Comparison of ENCODE assay signal across 29 mouse cellular contexts in genomic region chr7:67588743-67589142, GRCm38 (mm10). TPM values are rescaled to one million over a fixed set of nuclear protein-coding genes. Genes with fewer than 3 reads are reported as not detected.
A peak's percentile ranks its signal among the peaks of the same experiment; 100 is the strongest.
DNase-seq lines count a peak whose midpoint lies in the region; ATAC-seq and TF ChIP-seq lines count a peak whose summit lies in the region.
"Had no signal": no experiment of that assay in that cellular context is flagged by ENCODE, and none has a peak within 500 bp of the region (broad histone marks: within the 10 kb centered on the region; RNA-seq: fewer than 3 reads in every experiment).

No protein-coding gene starts in this region.

- H3K9ac ChIP-seq in midbrain, embryonic 13.5 days (replicated peaks) = no peak overlapping the region
- H3K9ac ChIP-seq in midbrain, embryonic 16.5 days (ENCODE audit: low read depth, low read length) = no peak overlapping the region
- peak overlapping the region; percentile 7; the same call in 1 of the 2 replicates for H3K9ac ChIP-seq in CH12.LX (ENCODE audit: insufficient read depth, low read depth)
- H3K9ac ChIP-seq: embryonic facial prominence, embryonic 12.5 days; heart, embryonic 13.5 days; liver, embryonic 12.5 days; liver, postnatal 0 days; neural tube, embryonic 13.5 days had no signal

- dilution Hi-C loops in CH12.LX (cut with MboI; ENCODE audit: extremely low pct_ligation_motif_present, extremely low pct_unique_long_range_greater_than_20kb, low sequenced_read_pairs) = no loop called here

- in situ Hi-C loops in CH12.LX (cut with MboI; ENCODE audit: low pct_ligation_motif_present, low pct_unique_long_range_greater_than_20kb, low sequenced_read_pairs) = no loop called here

- H3K4me2 ChIP-seq in midbrain, embryonic 13.5 days (replicated peaks) = no peak overlapping the region
- H3K4me2 ChIP-seq in midbrain, embryonic 16.5 days (ENCODE audit: low read length) = no peak overlapping the region
- H3K4me2 ChIP-seq in CH12.LX (ENCODE audit: insufficient read depth, low read depth, poor library complexity, severe bottlenecking) (peak overlapping the region; percentile 74), myocyte (ENCODE audit: low read depth) (peak overlapping the region; percentile 0)
- H3K4me2 ChIP-seq: embryonic facial prominence, embryonic 12.5 days; heart, embryonic 13.5 days; liver, embryonic 12.5 days; neural tube, embryonic 13.5 days had no signal

- peak; percentile 69 for ATAC-seq in midbrain, embryonic 13.5 days
- ATAC-seq in midbrain, embryonic 16.5 days = no peak
- ATAC-seq: forebrain, embryonic 14.5 days; intestine, embryonic 16.5 days; liver, embryonic 12.5 days; liver, postnatal 0 days had no signal

- TF ChIP-seq POLR2A in CH12.LX (IDR thresholded peaks at IDR 0.05; ENCODE audit: low read depth, low read length) = no peak
- TF ChIP-seq POLR2A in myocyte (IDR thresholded peaks at IDR 0.05; ENCODE audit: insufficient read length, low read depth) = no peak

- no peak overlapping the region for H3ac ChIP-seq in myocyte (ENCODE audit: control insufficient read depth, insufficient read length)

- no peaks in the 10 kb centered on the region for H3K9me3 ChIP-seq in midbrain, embryonic 13.5 days
- no peaks in the 10 kb centered on the region for H3K9me3 ChIP-seq in midbrain, embryonic 16.5 days (replicated peaks; ENCODE audit: control insufficient read depth, low read length, poor library complexity, severe bottlenecking)
- H3K9me3 ChIP-seq in CH12.LX (replicated peaks; ENCODE audit: low read length) = no peaks in the 10 kb centered on the region
- H3K9me3 ChIP-seq: embryonic facial prominence, embryonic 12.5 days; heart, embryonic 13.5 days; liver, embryonic 12.5 days; neural tube, embryonic 13.5 days had no signal

- TF ChIP-seq CTCF in CH12.LX (conservative IDR thresholded peaks at IDR 0.05 in 1 of 2, IDR thresholded peaks at IDR 0.05 in 1 of 2; ENCODE audit: low read depth in 2 of 2, low read length in 2 of 2) = no peak

- TF ChIP-seq EP300 in CH12.LX (IDR thresholded peaks at IDR 0.05; ENCODE audit: low read length) = peak; percentile 78

- H3K27ac ChIP-seq in midbrain, embryonic 13.5 days = no peak overlapping the region
- no peak overlapping the region for H3K27ac ChIP-seq in midbrain, embryonic 16.5 days (ENCODE audit: low read length)
- peak overlapping the region; percentile 77 for H3K27ac ChIP-seq in CH12.LX (ENCODE audit: insufficient read depth, low read depth)
- H3K27ac ChIP-seq: embryonic facial prominence, embryonic 12.5 days; heart, embryonic 13.5 days; kidney, postnatal 0 days; liver, embryonic 12.5 days; neural tube, embryonic 13.5 days had no signal

- no peaks in the 10 kb centered on the region for H3K27me3 ChIP-seq in midbrain, embryonic 13.5 days
- no peaks in the 10 kb centered on the region for H3K27me3 ChIP-seq in midbrain, embryonic 16.5 days (ENCODE audit: control insufficient read depth, insufficient read depth, low read depth, low read length)
- H3K27me3 ChIP-seq in CH12.LX (replicated peaks) (no peaks in the 10 kb centered on the region), myocyte (ENCODE audit: control insufficient read depth, insufficient read depth, insufficient read length) (no peaks in the 10 kb centered on the region)
- H3K27me3 ChIP-seq: embryonic facial prominence, embryonic 12.5 days; heart, embryonic 13.5 days; liver, embryonic 12.5 days; neural tube, embryonic 13.5 days had no signal

- H3K4me1 ChIP-seq in midbrain, embryonic 13.5 days (replicated peaks) = peaks cover 8% of the 10 kb centered on the region
- H3K4me1 ChIP-seq in midbrain, embryonic 16.5 days (ENCODE audit: control insufficient read depth, insufficient read depth, low read length) = no peaks in the 10 kb centered on the region
- H3K4me1 ChIP-seq in CH12.LX (ENCODE audit: control insufficient read depth in 1 of 2, insufficient read depth in 2 of 2) = peaks cover 18 to 47% of the 10 kb centered on the region in 2 experiments
- H3K4me1 ChIP-seq: embryonic facial prominence, embryonic 12.5 days; liver, embryonic 12.5 days had no signal

- H3K36me3 ChIP-seq in midbrain, embryonic 13.5 days = no peaks in the 10 kb centered on the region
- 0 out of 2 replicates have a peak, but pooled peaks cover 2% of the 10 kb centered on the region for H3K36me3 ChIP-seq in midbrain, embryonic 16.5 days (ENCODE audit: control insufficient read depth, insufficient read depth, low read length)
- H3K36me3 ChIP-seq in CH12.LX (replicated peaks in 1 of 2; ENCODE audit: control insufficient read depth in 1 of 2, insufficient read depth in 1 of 2, low read length in 1 of 2) (peaks cover 4 to 25% of the 10 kb centered on the region in 2 experiments), myocyte (ENCODE audit: control insufficient read depth, insufficient read depth) (no peaks in the 10 kb centered on the region)
- H3K36me3 ChIP-seq: embryonic facial prominence, embryonic 12.5 days; heart, embryonic 13.5 days; liver, embryonic 12.5 days; neural tube, embryonic 13.5 days had no signal

- TF ChIP-seq RAD21 in CH12.LX (IDR thresholded peaks at IDR 0.05; ENCODE audit: low read depth, low read length) = no peak; the same call in none of the 2 replicates

- H3K4me3 ChIP-seq in midbrain, embryonic 13.5 days (replicated peaks) = no peak overlapping the region
- no peak overlapping the region for H3K4me3 ChIP-seq in midbrain, embryonic 16.5 days (ENCODE audit: low read depth, low read length)
- peak overlapping the region in 1 of 3 experiments; percentile 31 for H3K4me3 ChIP-seq in CH12.LX (replicated peaks in 1 of 3; ENCODE audit: low read depth in 2 of 3, low read length in 2 of 3, poor library complexity in 1 of 3)
- no peak overlapping the region for H3K4me3 ChIP-seq in myocyte
- H3K4me3 ChIP-seq: embryonic facial prominence, embryonic 12.5 days; heart, embryonic 13.5 days; liver, embryonic 12.5 days; neural tube, embryonic 13.5 days had no signal

- peak; percentile 33 for DNase-seq in 3T3-L1 (ENCODE audit: low read depth, low spot score)
- DNase-seq in CH12.LX (ENCODE audit: extremely low read depth) = peak; percentile 66
- DNase-seq in heart, adult 8-10 months (ENCODE audit: low spot score) = no peak
- DNase-seq: adrenal gland, adult 8-10 months; cerebellum, adult 9-10 months; cerebellum, postnatal 36 days; embryo, embryonic 11 days; gastrocnemius, postnatal 25 days; heart, adult 11 months; heart, postnatal 10 days; kidney, adult 8-10 months; kidney, postnatal 4 days; layer of hippocampus, postnatal 36 days; left cerebral cortex, postnatal 4 days; liver, postnatal 0 days; lung, postnatal 4 days; retina, postnatal 1 day; right cerebral cortex, postnatal 14 days; thymus, postnatal 4 days had no signal

- H3K79me2 ChIP-seq in CH12.LX (replicated peaks; ENCODE audit: control insufficient read depth, extremely low read depth, insufficient read depth, poor library complexity, severe bottlenecking) = peaks cover 7% of the 10 kb centered on the region
- H3K79me2 ChIP-seq in myocyte (ENCODE audit: control insufficient read depth, insufficient read depth) = no peaks in the 10 kb centered on the region

- 25% methylated on average over 6 of the region's 6 CpGs for WGBS in midbrain, embryonic 13.5 days
- 20% methylated on average over 6 of the region's 6 CpGs for WGBS in midbrain, embryonic 16.5 days

TF ChIP-seq in CH12.LX, 34 proteins besides CTCF, POLR2A, EP300 and RAD21 (continues in another document):
- no peak for TF ChIP-seq HCFC1 (IDR thresholded peaks at IDR 0.05; ENCODE audit: low read depth, low read length)
- no peak for TF ChIP-seq KAT2A (IDR thresholded peaks at IDR 0.05; ENCODE audit: insufficient replicate concordance, low read length)
- TF ChIP-seq MXI1 (IDR thresholded peaks at IDR 0.05; ENCODE audit: low read depth, low read length) = peak; percentile 31; the same call in 1 of the 2 replicates
- 0 out of 2 replicates have a peak, but pooled peaks have one; percentile 41 for TF ChIP-seq MAFK (IDR thresholded peaks at IDR 0.05; ENCODE audit: insufficient replicate concordance, low read length)
- TF ChIP-seq ELF1 (IDR thresholded peaks at IDR 0.05; ENCODE audit: low read depth, low read length) = no peak
- no peak for TF ChIP-seq ZMIZ1 (IDR thresholded peaks at IDR 0.05; ENCODE audit: low read depth, low read length)
- no peak for TF ChIP-seq ZKSCAN1 (IDR thresholded peaks at IDR 0.05; ENCODE audit: borderline replicate concordance, low read depth, low read length)
- no peak for TF ChIP-seq PAX5 (IDR thresholded peaks at IDR 0.05; ENCODE audit: low read length)
- no peak for TF ChIP-seq USF2 (conservative IDR thresholded peaks at IDR 0.05; ENCODE audit: low read depth, low read length)

TF ChIP-seq in myocyte, 11 proteins besides CTCF, POLR2A, EP300 and RAD21 (continues in another document):
- TF ChIP-seq MYOD1 (IDR thresholded peaks at IDR 0.05; ENCODE audit: control insufficient read depth in 1 of 3, insufficient read length in 2 of 3, low read depth in 2 of 3) = no peak
- TF ChIP-seq USF1 (IDR thresholded peaks at IDR 0.05; ENCODE audit: low read depth) = no peak
- no peak for TF ChIP-seq MAX (IDR thresholded peaks at IDR 0.05; ENCODE audit: low read depth)
- no peak for TF ChIP-seq TCF12 (IDR thresholded peaks at IDR 0.05; ENCODE audit: insufficient read depth, poor library complexity, severe bottlenecking)
- TF ChIP-seq MYOG (IDR thresholded peaks at IDR 0.05; ENCODE audit: control insufficient read depth in 1 of 3, insufficient read depth in 1 of 3, insufficient read length in 2 of 3, low read depth in 2 of 3) = no peak
- no peak for TF ChIP-seq POLR2AphosphoS2 (IDR thresholded peaks at IDR 0.05; ENCODE audit: insufficient read length, low read depth)
- TF ChIP-seq SRF (IDR thresholded peaks at IDR 0.05; ENCODE audit: control insufficient read depth, insufficient read length, low read depth) = no peak
- TF ChIP-seq E2F4 (IDR thresholded peaks at IDR 0.05; ENCODE audit: insufficient read depth) = no peak
- no peak for TF ChIP-seq CEBPB (IDR thresholded peaks at IDR 0.05; ENCODE audit: insufficient read depth, poor library complexity, severe bottlenecking)

RNA-seq across cellular contexts. Expression of gene Lrrc28, which starts 56.3 kb away (rescaled TPM):
- 33.3 and 34.4 TPM in 2 replicates for polyA plus RNA-seq in midbrain, embryonic 13.5 days (2015; fragmentation: Nextera tagmentation; extraction: Ambion mirVana)
- 24.0 and 30.4 TPM in 2 replicates for polyA plus RNA-seq in midbrain, embryonic 16.5 days (2015; fragmentation: Nextera tagmentation; extraction: Ambion mirVana)
- total RNA-seq in CH12.LX (2012; rRNA removed) (44.2 and 59.2 TPM in 2 replicates), CH12.LX (2014; rRNA removed) (57.1 and 63.5 TPM in 2 replicates)
- polyA plus RNA-seq in CH12.LX (2012; ENCODE audit: insufficient read length, low read depth) (27.9 and 41.6 TPM in 2 replicates), myocyte (2012; fragmentation: generic; extraction: Trizol) (24.2 TPM)
- 10 to 100 TPM; 13.5 to 19.6 (median 17.2) TPM for total RNA-seq in heart, adult 8-10 months (2022)

RNA-seq across cellular contexts. Expression of gene Ttc23, which starts 58.5 kb away (rescaled TPM):
- 13.3 and 16.6 TPM in 2 replicates for polyA plus RNA-seq in midbrain, embryonic 13.5 days (2015; fragmentation: Nextera tagmentation; extraction: Ambion mirVana)
- 5.4 and 8.9 TPM in 2 replicates for polyA plus RNA-seq in midbrain, embryonic 16.5 days (2015; fragmentation: Nextera tagmentation; extraction: Ambion mirVana)
- 0.89 and 1.6 TPM in 2 replicates for total RNA-seq in CH12.LX (2012; rRNA removed)
- total RNA-seq in CH12.LX (2014; rRNA removed) = 1.6 and 2.5 TPM in 2 replicates
- polyA plus RNA-seq in CH12.LX (2012; ENCODE audit: insufficient read length, low read depth) = 0.93 TPM in 2 replicates
- 14.2 TPM for polyA plus RNA-seq in myocyte (2012; fragmentation: generic; extraction: Trizol)
- 10 to 100 TPM; 16.2 to 18.6 (median 17.4) TPM for total RNA-seq in heart, adult 8-10 months (2022)

Comparison
In these comparisons a context has a peak if more than half of its experiments do, and no peak if none do; other contexts are left out.
1. H3K4me2 ChIP-seq: peak in CH12.LX (single experiment) and myocyte (single experiment); none in midbrain, embryonic 13.5 days (single experiment) and midbrain, embryonic 16.5 days (single experiment).